Mouse (Mus musculus): ENCODE data around the gene Frat2. TPM values are rescaled to one million over a fixed set of nuclear protein-coding genes. Genes with fewer than 3 reads are reported as not detected.
A peak's percentile ranks its signal among the peaks of the same experiment; 100 is the strongest.

The Frat2 gene
- polyA plus RNA-seq, 1 experiment from 2014 or later: 1.2 TPM

- ATAC-seq (ENCODE audit: insufficient number of reproducible peaks, insufficient read depth, low FRiP score, low read depth): peak; percentile 84
These were observed 18.4 kb downstream of the Frat2 start, which contains the start of gene Frat1 for GRCm38 (mm10) chr19:41829381-41830105. TSS of gene Frat1 (plus strand) at chr19:41829970.

GRCm38 (mm10) chr19:41828941-41829340 is 19.0 kb downstream of the Frat2 start:
- H3K9ac ChIP-seq (ENCODE audit: low read length): no peak overlapping the region
- 75% methylated on average over 3 of the region's 3 CpGs for whole genome bisulfite sequencing
- peaks cover 12% of the 10 kb centered on the region; the same call in 1 of the 2 replicates for H3K27me3 ChIP-seq (ENCODE audit: control insufficient read depth, insufficient read depth, low read length)
- peak overlapping the region in 1 of 2 experiments; percentile 74; a peak in 2 of 4 replicates for H3K4me3 ChIP-seq (ENCODE audit: control insufficient read depth in 1 of 2, insufficient read depth in 1 of 2, low read depth in 1 of 2, low read length in 2 of 2)
- no peaks in the 10 kb centered on the region for H3K36me3 ChIP-seq (ENCODE audit: control insufficient read depth, insufficient read depth, low read length)
- H3K27ac ChIP-seq (replicated peaks in 1 of 2; ENCODE audit: control insufficient read depth in 1 of 2, insufficient read depth in 1 of 2, low read depth in 2 of 2, low read length in 2 of 2): no peak overlapping the region
- peak overlapping the region; percentile 97 for H3K4me2 ChIP-seq (ENCODE audit: low read length)
- peaks cover 8 to 15% of the 10 kb centered on the region in 2 experiments for H3K4me1 ChIP-seq (ENCODE audit: control insufficient read depth in 2 of 2, insufficient read depth in 2 of 2, low read length in 2 of 2)
- H3K9me3 ChIP-seq (ENCODE audit: control insufficient read depth, low read length): no peaks in the 10 kb centered on the region
- ATAC-seq (ENCODE audit: insufficient number of reproducible peaks, insufficient read depth, low FRiP score, low read depth): no peak

More at GRCm38 (mm10) chr19:41829381-41830105, 18.4 kb downstream of the Frat2 start, which contains the start of gene Frat1:
- under 1% methylated on average over 39 of the region's 39 CpGs for WGBS
- H3K36me3 ChIP-seq (ENCODE audit: control insufficient read depth, insufficient read depth, low read length): no peaks in the 10 kb centered on the region
- H3K4me2 ChIP-seq (ENCODE audit: low read length): peak within 1 kb of the TSS; percentile 97
- H3K9me3 ChIP-seq (ENCODE audit: control insufficient read depth, low read length): no peaks in the 10 kb centered on the region
- peaks cover 12% of the 10 kb centered on the region; the same call in 1 of the 2 replicates for H3K27me3 ChIP-seq (ENCODE audit: control insufficient read depth, insufficient read depth, low read length)
- H3K4me1 ChIP-seq (ENCODE audit: control insufficient read depth in 2 of 2, insufficient read depth in 2 of 2, low read length in 2 of 2): peaks cover 8 to 15% of the 10 kb centered on the region in 2 experiments
- H3K27ac ChIP-seq (replicated peaks in 1 of 2; ENCODE audit: control insufficient read depth in 1 of 2, insufficient read depth in 1 of 2, low read depth in 2 of 2, low read length in 2 of 2): peak within 1 kb of the TSS; percentile 88
- peak within 1 kb of the TSS; percentile 73 to 74 for H3K4me3 ChIP-seq (ENCODE audit: control insufficient read depth in 1 of 2, insufficient read depth in 1 of 2, low read depth in 1 of 2, low read length in 2 of 2)
- peak within 1 kb of the TSS; percentile 77 for H3K9ac ChIP-seq (ENCODE audit: low read length)

GRCm38 (mm10) chr19:41826529-41826928 is 21.4 kb downstream of the Frat2 start:
- H3K27me3 ChIP-seq (ENCODE audit: control insufficient read depth, insufficient read depth, low read length): no peaks in the 10 kb centered on the region
- H3K9me3 ChIP-seq (ENCODE audit: control insufficient read depth, low read length): no peaks in the 10 kb centered on the region
- WGBS: 75% methylated on average over 3 of the region's 3 CpGs
- H3K4me2 ChIP-seq (ENCODE audit: low read length): no peak overlapping the region
- peaks cover 6 to 11% of the 10 kb centered on the region in 2 experiments for H3K4me1 ChIP-seq (ENCODE audit: control insufficient read depth in 2 of 2, insufficient read depth in 2 of 2, low read length in 2 of 2)
- no peak overlapping the region for H3K9ac ChIP-seq (ENCODE audit: low read length)
- no peak overlapping the region for H3K27ac ChIP-seq (replicated peaks in 1 of 2; ENCODE audit: control insufficient read depth in 1 of 2, insufficient read depth in 1 of 2, low read depth in 2 of 2, low read length in 2 of 2)
- H3K4me3 ChIP-seq (ENCODE audit: control insufficient read depth in 1 of 2, insufficient read depth in 1 of 2, low read depth in 1 of 2, low read length in 2 of 2): no peak overlapping the region
- no peak for ATAC-seq (ENCODE audit: insufficient number of reproducible peaks, insufficient read depth, low FRiP score, low read depth)
- H3K36me3 ChIP-seq (ENCODE audit: control insufficient read depth, insufficient read depth, low read length): no peaks in the 10 kb centered on the region

GRCm38 (mm10) chr19:41824950-41825349 is 23.0 kb downstream of the Frat2 start:
- peaks cover 0 to 2% of the 10 kb centered on the region in 2 experiments; a peak in 1 of 4 replicates for H3K4me1 ChIP-seq (ENCODE audit: control insufficient read depth in 2 of 2, insufficient read depth in 2 of 2, low read length in 2 of 2)
- no peaks in the 10 kb centered on the region for H3K36me3 ChIP-seq (ENCODE audit: control insufficient read depth, insufficient read depth, low read length)
- H3K4me2 ChIP-seq (ENCODE audit: low read length): no peak overlapping the region
- H3K9ac ChIP-seq (ENCODE audit: low read length): no peak overlapping the region
- no peak overlapping the region for H3K4me3 ChIP-seq (ENCODE audit: control insufficient read depth in 1 of 2, insufficient read depth in 1 of 2, low read depth in 1 of 2, low read length in 2 of 2)
- H3K9me3 ChIP-seq (ENCODE audit: control insufficient read depth, low read length): no peaks in the 10 kb centered on the region
- WGBS: 83% methylated on average over 5 of the region's 5 CpGs
- ATAC-seq (ENCODE audit: insufficient number of reproducible peaks, insufficient read depth, low FRiP score, low read depth): no peak
- no peak overlapping the region for H3K27ac ChIP-seq (replicated peaks in 1 of 2; ENCODE audit: control insufficient read depth in 1 of 2, insufficient read depth in 1 of 2, low read depth in 2 of 2, low read length in 2 of 2)
- no peaks in the 10 kb centered on the region for H3K27me3 ChIP-seq (ENCODE audit: control insufficient read depth, insufficient read depth, low read length)

GRCm38 (mm10) chr19:41822589-41822988 is 25.3 kb downstream of the Frat2 start:
- Histone ChIP-seq H3K27me3 (ENCODE audit: control insufficient read depth, insufficient read depth, low read length) (no peaks in the 10 kb centered on the region), H3K27ac (replicated peaks in 1 of 2; ENCODE audit: control insufficient read depth in 1 of 2, insufficient read depth in 1 of 2, low read depth in 2 of 2, low read length in 2 of 2) (no peak overlapping the region), H3K36me3 (ENCODE audit: control insufficient read depth, insufficient read depth, low read length) (no peaks in the 10 kb centered on the region), H3K4me2 (ENCODE audit: low read length) (no peak overlapping the region), H3K4me3 (ENCODE audit: control insufficient read depth in 1 of 2, insufficient read depth in 1 of 2, low read depth in 1 of 2, low read length in 2 of 2) (no peak overlapping the region), H3K4me1 (ENCODE audit: control insufficient read depth in 2 of 2, insufficient read depth in 2 of 2, low read length in 2 of 2) (peaks cover 0 to 2% of the 10 kb centered on the region in 2 experiments; a peak in 2 of 4 replicates), H3K9me3 (ENCODE audit: control insufficient read depth, low read length) (no peaks in the 10 kb centered on the region), H3K9ac (ENCODE audit: low read length) (no peak overlapping the region)
- ATAC-seq (ENCODE audit: insufficient number of reproducible peaks, insufficient read depth, low FRiP score, low read depth): no peak
- 80% methylated on average over 1 of the region's 1 CpGs for WGBS

GRCm38 (mm10) chr19:41821436-41821835 is 26.5 kb downstream of the Frat2 start:
- H3K36me3 ChIP-seq (ENCODE audit: control insufficient read depth, insufficient read depth, low read length): no peaks in the 10 kb centered on the region
- no peak overlapping the region for H3K27ac ChIP-seq (replicated peaks in 1 of 2; ENCODE audit: control insufficient read depth in 1 of 2, insufficient read depth in 1 of 2, low read depth in 2 of 2, low read length in 2 of 2)
- H3K27me3 ChIP-seq (ENCODE audit: control insufficient read depth, insufficient read depth, low read length): no peaks in the 10 kb centered on the region
- peaks cover 5 to 9% of the 10 kb centered on the region in 2 experiments; a peak in 3 of 4 replicates for H3K4me1 ChIP-seq (ENCODE audit: control insufficient read depth in 2 of 2, insufficient read depth in 2 of 2, low read length in 2 of 2)
- H3K9ac ChIP-seq (ENCODE audit: low read length): no peak overlapping the region
- H3K9me3 ChIP-seq (ENCODE audit: control insufficient read depth, low read length): no peaks in the 10 kb centered on the region
- no peak for ATAC-seq (ENCODE audit: insufficient number of reproducible peaks, insufficient read depth, low FRiP score, low read depth)
- no peak overlapping the region for H3K4me3 ChIP-seq (ENCODE audit: control insufficient read depth in 1 of 2, insufficient read depth in 1 of 2, low read depth in 1 of 2, low read length in 2 of 2)
- no peak overlapping the region for H3K4me2 ChIP-seq (ENCODE audit: low read length)
- 21% methylated on average over 5 of the region's 5 CpGs for WGBS

- no peak overlapping the region for H3K4me2 ChIP-seq (ENCODE audit: low read length)
- WGBS: 88% methylated on average over 4 of the region's 4 CpGs
- no peak overlapping the region for H3K4me3 ChIP-seq (ENCODE audit: control insufficient read depth in 1 of 2, insufficient read depth in 1 of 2, low read depth in 1 of 2, low read length in 2 of 2)
- H3K9ac ChIP-seq (ENCODE audit: low read length): no peak overlapping the region
- H3K9me3 ChIP-seq (ENCODE audit: control insufficient read depth, low read length): no peaks in the 10 kb centered on the region
- H3K4me1 ChIP-seq (ENCODE audit: control insufficient read depth in 2 of 2, insufficient read depth in 2 of 2, low read length in 2 of 2): peaks cover 5 to 9% of the 10 kb centered on the region in 2 experiments; a peak in 3 of 4 replicates
- ATAC-seq (ENCODE audit: insufficient number of reproducible peaks, insufficient read depth, low FRiP score, low read depth): no peak
- H3K27ac ChIP-seq (replicated peaks in 1 of 2; ENCODE audit: control insufficient read depth in 1 of 2, insufficient read depth in 1 of 2, low read depth in 2 of 2, low read length in 2 of 2): no peak overlapping the region
- H3K27me3 ChIP-seq (ENCODE audit: control insufficient read depth, insufficient read depth, low read length): no peaks in the 10 kb centered on the region
- H3K36me3 ChIP-seq (ENCODE audit: control insufficient read depth, insufficient read depth, low read length): no peaks in the 10 kb centered on the region
These were observed 29.2 kb downstream of the Frat2 start for GRCm38 (mm10) chr19:41818749-41819148.
